Mouse (Mus musculus): ENCODE data around the gene Cntnap5a. TPM values are rescaled to one million over a fixed set of nuclear protein-coding genes. Genes with fewer than 3 reads are reported as not detected.

The Cntnap5a gene
- total and polyA plus RNA-seq, 3 experiments: not detected

- H3K27ac ChIP-seq (ENCODE audit: insufficient read depth, low read depth): no peak overlapping the region
- dilution Hi-C loops (cut with MboI; ENCODE audit: extremely low pct_ligation_motif_present, extremely low pct_unique_long_range_greater_than_20kb, low sequenced_read_pairs) (no loop called here), in situ Hi-C loops (cut with MboI; ENCODE audit: low pct_ligation_motif_present, low pct_unique_long_range_greater_than_20kb, low sequenced_read_pairs) (no loop called here)
Observed at GRCm38 (mm10) chr1:116015768-116016167, 331.2 kb downstream of the Cntnap5a start.

GRCm38 (mm10) chr1:116029653-116030052 lies 345.1 kb downstream of the Cntnap5a start:
- H3K9me3 ChIP-seq (replicated peaks; ENCODE audit: low read length): peaks cover 50% of the 10 kb centered on the region
- H3K27me3 ChIP-seq (replicated peaks): no peaks in the 10 kb centered on the region
- dilution Hi-C loops (cut with MboI; ENCODE audit: extremely low pct_ligation_motif_present, extremely low pct_unique_long_range_greater_than_20kb, low sequenced_read_pairs): no loop called here
- no peak overlapping the region for H3K4me2 ChIP-seq (ENCODE audit: insufficient read depth, low read depth, poor library complexity, severe bottlenecking)
- TF ChIP-seq MAFK (IDR thresholded peaks at IDR 0.05; ENCODE audit: insufficient replicate concordance, low read length): no peak
- TF ChIP-seq E2F4 (IDR thresholded peaks at IDR 0.05; ENCODE audit: insufficient replicate concordance, low read depth, low read length): no peak
- TF ChIP-seq PAX5 (IDR thresholded peaks at IDR 0.05; ENCODE audit: low read length): no peak
- TF ChIP-seq SMC3 (IDR thresholded peaks at IDR 0.05; ENCODE audit: low read depth, low read length): no peak
- no peak for TF ChIP-seq ZMIZ1 (IDR thresholded peaks at IDR 0.05; ENCODE audit: low read depth, low read length)
- no peak for TF ChIP-seq GABPA (IDR thresholded peaks at IDR 0.05; ENCODE audit: insufficient replicate concordance, low read depth, low read length)
- no peak for TF ChIP-seq ZKSCAN1 (IDR thresholded peaks at IDR 0.05; ENCODE audit: borderline replicate concordance, low read depth, low read length)
- no peak for TF ChIP-seq BHLHE40 (IDR thresholded peaks at IDR 0.05; ENCODE audit: low read depth, low read length)
- no peak for TF ChIP-seq USF1 (IDR thresholded peaks at IDR 0.05; ENCODE audit: low read depth, low read length)
- no peak for TF ChIP-seq ELF1 (IDR thresholded peaks at IDR 0.05; ENCODE audit: low read depth, low read length)
- TF ChIP-seq TCF12 (IDR thresholded peaks at IDR 0.05; ENCODE audit: low read depth, low read length): no peak
- no peak for TF ChIP-seq RAD21 (IDR thresholded peaks at IDR 0.05; ENCODE audit: low read depth, low read length)
- no peak for TF ChIP-seq MEF2A (IDR thresholded peaks at IDR 0.05; ENCODE audit: borderline replicate concordance, low read depth, low read length)
- no peak for DNase-seq (ENCODE audit: extremely low read depth)
- H3K27ac ChIP-seq (ENCODE audit: insufficient read depth, low read depth): no peak overlapping the region
- no peaks in the 10 kb centered on the region for H3K79me2 ChIP-seq (replicated peaks; ENCODE audit: control insufficient read depth, extremely low read depth, insufficient read depth, poor library complexity, severe bottlenecking)
- no peaks in the 10 kb centered on the region for H3K4me1 ChIP-seq (ENCODE audit: control insufficient read depth in 1 of 2, insufficient read depth in 2 of 2)
- no peak overlapping the region for H3K4me3 ChIP-seq (replicated peaks in 1 of 3; ENCODE audit: low read depth in 2 of 3, low read length in 2 of 3, poor library complexity in 1 of 3)
- no peaks in the 10 kb centered on the region for H3K36me3 ChIP-seq (replicated peaks in 1 of 2; ENCODE audit: control insufficient read depth in 1 of 2, insufficient read depth in 1 of 2, low read length in 1 of 2)
- in situ Hi-C loops (cut with MboI; ENCODE audit: low pct_ligation_motif_present, low pct_unique_long_range_greater_than_20kb, low sequenced_read_pairs): no loop called here
- no peak overlapping the region for H3K9ac ChIP-seq (ENCODE audit: insufficient read depth, low read depth)

More at GRCm38 (mm10) chr1:116015768-116016167, 331.2 kb downstream of the Cntnap5a start:
- peaks cover 31% of the 10 kb centered on the region for H3K9me3 ChIP-seq (replicated peaks; ENCODE audit: low read length)
- no peaks in the 10 kb centered on the region for H3K79me2 ChIP-seq (replicated peaks; ENCODE audit: control insufficient read depth, extremely low read depth, insufficient read depth, poor library complexity, severe bottlenecking)
- H3K9ac ChIP-seq (ENCODE audit: insufficient read depth, low read depth): no peak overlapping the region
- no peak for DNase-seq (ENCODE audit: extremely low read depth)
- H3K4me2 ChIP-seq (ENCODE audit: insufficient read depth, low read depth, poor library complexity, severe bottlenecking): no peak overlapping the region
- no peaks in the 10 kb centered on the region for H3K4me1 ChIP-seq (ENCODE audit: control insufficient read depth in 1 of 2, insufficient read depth in 2 of 2)
- no peak overlapping the region for H3K4me3 ChIP-seq (replicated peaks in 1 of 3; ENCODE audit: low read depth in 2 of 3, low read length in 2 of 3, poor library complexity in 1 of 3)
- no peaks in the 10 kb centered on the region for H3K27me3 ChIP-seq (replicated peaks)
- TF ChIP-seq ZKSCAN1 (IDR thresholded peaks at IDR 0.05; ENCODE audit: borderline replicate concordance, low read depth, low read length) (no peak), TCF12 (IDR thresholded peaks at IDR 0.05; ENCODE audit: low read depth, low read length) (no peak), MAFK (IDR thresholded peaks at IDR 0.05; ENCODE audit: insufficient replicate concordance, low read length) (0 out of 2 replicates have a peak, but pooled peaks have one; percentile 53)
- no peaks in the 10 kb centered on the region for H3K36me3 ChIP-seq (replicated peaks in 1 of 2; ENCODE audit: control insufficient read depth in 1 of 2, insufficient read depth in 1 of 2, low read length in 1 of 2)

- dilution Hi-C loops (cut with MboI; ENCODE audit: extremely low pct_ligation_motif_present, extremely low pct_unique_long_range_greater_than_20kb, low sequenced_read_pairs) (no loop called here), in situ Hi-C loops (cut with MboI; ENCODE audit: low pct_ligation_motif_present, low pct_unique_long_range_greater_than_20kb, low sequenced_read_pairs) (no loop called here)
- no peak for TF ChIP-seq ZC3H11A (IDR thresholded peaks at IDR 0.05; ENCODE audit: low read depth, low read length)
Observed at GRCm38 (mm10) chr1:116035897-116036296, 351.3 kb downstream of the Cntnap5a start.

More at GRCm38 (mm10) chr1:116035897-116036296, 351.3 kb downstream of the Cntnap5a start:
- H3K36me3 ChIP-seq (replicated peaks in 1 of 2; ENCODE audit: control insufficient read depth in 1 of 2, insufficient read depth in 1 of 2, low read length in 1 of 2): no peaks in the 10 kb centered on the region
- H3K27ac ChIP-seq (ENCODE audit: insufficient read depth, low read depth): no peak overlapping the region
- peaks cover 56% of the 10 kb centered on the region for H3K9me3 ChIP-seq (replicated peaks; ENCODE audit: low read length)
- DNase-seq (ENCODE audit: extremely low read depth): no peak
- no peak overlapping the region for H3K4me2 ChIP-seq (ENCODE audit: insufficient read depth, low read depth, poor library complexity, severe bottlenecking)
- H3K27me3 ChIP-seq (replicated peaks): no peaks in the 10 kb centered on the region
- H3K9ac ChIP-seq (ENCODE audit: insufficient read depth, low read depth): no peak overlapping the region
- H3K4me3 ChIP-seq (replicated peaks in 1 of 3; ENCODE audit: low read depth in 2 of 3, low read length in 2 of 3, poor library complexity in 1 of 3): no peak overlapping the region
- no peaks in the 10 kb centered on the region for H3K4me1 ChIP-seq (ENCODE audit: control insufficient read depth in 1 of 2, insufficient read depth in 2 of 2)
- no peaks in the 10 kb centered on the region for H3K79me2 ChIP-seq (replicated peaks; ENCODE audit: control insufficient read depth, extremely low read depth, insufficient read depth, poor library complexity, severe bottlenecking)
